Mouse (Mus musculus) cerebellum, adult 18-20 months (tissue): ENCODE results near the gene Hmgcs1.

Experiments
- DNase-seq, 2 experiments: peaks; one replicate each; pipeline ENCODE4 v3.0.0; 2021

Gene Hmgcs1

GRCm38 (mm10) chr13:119754635-119755020, 64.4 kb downstream of the Hmgcs1 start:
- DNase-seq = no peak

GRCm38 (mm10) chr13:119755141-119755547, 65.0 kb downstream of the Hmgcs1 start:
- peak in 1 of 2 experiments; percentile 57 for DNase-seq

GRCm38 (mm10) chr13:119755681-119756471, 65.7 kb downstream of the Hmgcs1 start, which contains the start of gene Nim1k:
Gene Nim1k, minus strand, starts transcription at chr13:119755882.
- peak; percentile 83 to 91 for DNase-seq

- DNase-seq = no peak
Observed at GRCm38 (mm10) chr13:119756831-119757230, 66.7 kb downstream of the Hmgcs1 start.
